Mouse (Mus musculus): ENCODE results near the gene Olfr550.

GRCm38 (mm10) chr7:102597378-102598031 is 26.3 kb downstream of the Olfr550 start, which contains the start of gene Olfr552:
- TF ChIP-seq CTCF (IDR thresholded peaks at IDR 0.05; ENCODE audit: low read depth, low read length) (no peak), GATA1 (IDR thresholded peaks at IDR 0.05; ENCODE audit: borderline replicate concordance, low read length) (no peak)

All from G1E (cell line).